Mouse (Mus musculus) liver, adult (tissue): ENCODE data around the gene Slc25a54.

Experiments
- GATA4 ChIP-seq: IDR thresholded peaks from 2 replicates; pipeline ENCODE4 v1.6.1; 2014; ENCODE audit warnings: mild to moderate bottlenecking, low read length; ENCODE audit not compliant: insufficient replicate concordance

The Slc25a54 gene

DNA sequence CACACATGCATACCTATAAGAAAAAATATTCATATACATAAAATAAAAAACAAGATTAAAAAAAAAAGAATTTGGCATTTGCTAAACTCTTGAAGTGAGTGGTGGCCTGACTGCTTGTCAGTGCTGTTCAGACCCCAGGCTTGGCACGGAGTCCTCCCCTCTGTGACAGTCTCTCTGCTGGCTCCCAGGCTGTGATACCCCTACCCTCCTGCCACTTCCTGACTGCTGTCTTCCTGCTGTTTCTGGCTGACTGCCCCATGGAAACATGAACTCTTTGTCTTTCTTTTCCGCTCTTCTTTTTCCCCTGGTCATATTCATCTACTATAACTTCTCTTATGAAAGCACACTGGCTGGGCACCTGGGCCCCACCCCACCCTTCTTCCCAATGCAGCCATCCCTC, 83.8 kb downstream of the Slc25a54 start:
- no peak for TF ChIP-seq GATA4

DNA sequence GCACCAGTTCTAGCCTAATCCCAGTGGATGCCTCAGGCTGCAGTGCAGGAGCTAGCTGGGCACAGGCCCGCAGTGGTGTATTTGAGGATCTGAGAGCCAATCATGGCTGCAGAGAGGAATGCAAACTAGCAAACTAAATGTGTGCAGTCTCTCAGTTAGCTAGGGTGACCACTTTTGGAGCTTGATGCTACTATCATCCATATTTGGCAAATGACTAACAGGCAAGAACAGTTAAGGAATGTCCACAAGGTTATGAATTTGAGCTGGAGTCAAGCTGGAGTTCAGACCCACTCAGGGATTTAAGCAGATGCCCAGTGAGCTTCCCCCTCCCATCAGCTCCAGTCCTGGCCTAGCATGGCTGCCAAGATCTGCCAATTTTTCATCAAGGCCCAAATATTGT, 84.4 kb downstream of the Slc25a54 start:
- no peak for TF ChIP-seq GATA4

DNA sequence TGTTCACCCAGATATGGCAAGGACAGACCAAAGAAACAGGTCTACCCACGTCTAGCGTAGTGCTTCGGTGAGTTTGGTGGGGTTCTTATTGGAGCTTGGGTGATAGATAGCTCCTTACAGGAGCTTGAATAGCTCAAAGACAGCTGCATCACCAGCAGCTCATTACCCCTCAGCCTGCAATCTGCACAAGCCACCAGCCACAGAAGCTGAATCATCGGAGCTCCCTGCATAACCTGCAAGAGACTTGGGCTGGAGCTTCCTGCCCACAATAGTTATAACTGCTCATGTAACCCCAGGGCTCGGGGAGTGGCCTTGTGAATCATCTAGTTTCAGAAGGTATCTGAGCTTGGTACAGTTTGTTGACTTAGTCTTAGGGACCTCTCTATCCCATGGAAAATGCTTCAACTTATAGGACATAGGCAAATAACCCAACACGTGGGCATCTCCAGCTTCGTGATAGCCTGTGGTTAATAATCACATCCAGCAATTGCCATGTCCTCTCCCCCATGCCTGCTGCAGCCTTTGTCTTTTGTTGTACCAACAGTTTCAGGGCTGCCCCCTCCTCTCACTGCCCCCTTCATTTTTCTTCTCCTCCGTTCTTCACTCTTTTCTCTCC, 85.1 kb downstream of the Slc25a54 start:
- no peak for TF ChIP-seq GATA4
